Mouse (Mus musculus) kidney, adult 2 months (tissue): ENCODE results near the gene Cd3d.

Experiments
- CTCF ChIP-seq: fragments of 200-500 bp; conservative IDR thresholded peaks from 2 replicates; pipeline ENCODE4 v1.5.1; 2011; ENCODE audit warnings: low read depth, mild to moderate bottlenecking, control low read depth, low read length, moderate library complexity, mixed read lengths; ENCODE audit not compliant: insufficient read depth, insufficient read length
- POLR2A ChIP-seq: fragments of 200-500 bp; IDR thresholded peaks from one replicate; pipeline ENCODE4 v1.6.1; 2011; ENCODE audit warnings: low read depth, low read length, control low read depth

- TF ChIP-seq CTCF = no peak
- TF ChIP-seq POLR2A = no peak
These were observed 3.8 kb upstream of the Cd3d start for GRCm38 (mm10) chr9:44977813-44978212.
